Comparison of ENCODE assay signal across 8 mouse cellular contexts in genomic region chrX:7188311-7188807, GRCm38 (mm10).
DNase-seq lines count a peak whose midpoint lies in the region; ATAC-seq and TF ChIP-seq lines count a peak whose summit lies in the region.

No protein-coding gene starts in this region.

- ATAC-seq in cerebellum, adult (ENCODE audit: insufficient number of reproducible peaks, low FRiP score, low TSS enrichment) = peak; percentile 94
- peak; percentile 90 for ATAC-seq in forebrain, embryonic 13.5 days
- ATAC-seq in hindbrain, embryonic 11.5 days (ENCODE audit: low FRiP score) = peak; percentile 93
- ATAC-seq in lung, postnatal 0 days = peak; percentile 73

- peak overlapping the region; percentile 61 for H3K9ac ChIP-seq in forebrain, embryonic 13.5 days
- peak overlapping the region; percentile 49 for H3K9ac ChIP-seq in hindbrain, embryonic 11.5 days (ENCODE audit: low read depth, low read length)
- H3K9ac ChIP-seq in lung, postnatal 0 days (replicated peaks; ENCODE audit: low read depth) = no peak overlapping the region

- no peaks in the 10 kb centered on the region for H3K4me1 ChIP-seq in forebrain, embryonic 13.5 days
- no peaks in the 10 kb centered on the region for H3K4me1 ChIP-seq in hindbrain, embryonic 11.5 days (replicated peaks; ENCODE audit: control insufficient read depth, insufficient read depth, low read length)
- no peaks in the 10 kb centered on the region for H3K4me1 ChIP-seq in lung, postnatal 0 days (ENCODE audit: insufficient read depth, low read depth, low read length)

- no peaks in the 10 kb centered on the region for H3K9me3 ChIP-seq in forebrain, embryonic 13.5 days (replicated peaks)
- no peaks in the 10 kb centered on the region for H3K9me3 ChIP-seq in hindbrain, embryonic 11.5 days (ENCODE audit: control insufficient read depth, low read length)
- H3K9me3 ChIP-seq in lung, postnatal 0 days (ENCODE audit: low read length) = no peaks in the 10 kb centered on the region

- 12% methylated on average over 17 of the region's 17 CpGs for WGBS in forebrain, embryonic 13.5 days
- WGBS in hindbrain, embryonic 11.5 days = 16% methylated on average over 17 of the region's 17 CpGs
- 16% methylated on average over 17 of the region's 17 CpGs for WGBS in lung, postnatal 0 days

- TF ChIP-seq CTCF in lung, postnatal 0 days (IDR thresholded peaks at IDR 0.05) = no peak

- H3K36me3 ChIP-seq in forebrain, embryonic 13.5 days (ENCODE audit: poor library complexity, severe bottlenecking) = peaks cover 4% of the 10 kb centered on the region; the same call in 1 of the 2 replicates
- H3K36me3 ChIP-seq in hindbrain, embryonic 11.5 days (ENCODE audit: control insufficient read depth, insufficient read depth, low read length) = no peaks in the 10 kb centered on the region
- no peaks in the 10 kb centered on the region for H3K36me3 ChIP-seq in lung, postnatal 0 days (ENCODE audit: insufficient read depth, low read length)

- DNase-seq in MN1 (ENCODE audit: low spot score) = peak; percentile 76
- DNase-seq in hindbrain, embryonic 11.5 days (ENCODE audit: low spot score) = peak; percentile 66
- peak; percentile 16 to 37 for DNase-seq in layer of hippocampus, postnatal 14 days (ENCODE audit: low spot score in 2 of 2)
- DNase-seq in lung, postnatal 0 days (ENCODE audit: low spot score) = peak; percentile 45
- peak; percentile 11 for DNase-seq in right cerebral cortex, postnatal 14 days
- no peak for DNase-seq in thymus, adult 18-20 months

- H3K27me3 ChIP-seq in forebrain, embryonic 13.5 days = no peaks in the 10 kb centered on the region
- no peaks in the 10 kb centered on the region for H3K27me3 ChIP-seq in hindbrain, embryonic 11.5 days (ENCODE audit: control insufficient read depth, insufficient read depth, low read length)
- no peaks in the 10 kb centered on the region for H3K27me3 ChIP-seq in lung, postnatal 0 days (replicated peaks; ENCODE audit: insufficient read depth, low read length)

- no peak for TF ChIP-seq EP300 in lung, postnatal 0 days (IDR thresholded peaks at IDR 0.05)

- H3K4me3 ChIP-seq in forebrain, embryonic 13.5 days = peak overlapping the region; percentile 40
- peak overlapping the region; percentile 37 for H3K4me3 ChIP-seq in hindbrain, embryonic 11.5 days (ENCODE audit: low read depth, low read length)
- H3K4me3 ChIP-seq in lung, postnatal 0 days (ENCODE audit: low read depth, low read length) = peak overlapping the region; percentile 23; the same call in 1 of the 2 replicates

- H3K4me2 ChIP-seq in forebrain, embryonic 13.5 days = peak overlapping the region; percentile 59
- peak overlapping the region; percentile 40 for H3K4me2 ChIP-seq in hindbrain, embryonic 11.5 days (replicated peaks; ENCODE audit: low read depth, low read length)
- peak overlapping the region; percentile 55 for H3K4me2 ChIP-seq in lung, postnatal 0 days (replicated peaks; ENCODE audit: low read depth, low read length)

- peak overlapping the region; percentile 84 for H3K27ac ChIP-seq in forebrain, embryonic 13.5 days
- peak overlapping the region; percentile 65 for H3K27ac ChIP-seq in hindbrain, embryonic 11.5 days (ENCODE audit: low read depth, low read length)
- no peak overlapping the region for H3K27ac ChIP-seq in lung, postnatal 0 days (ENCODE audit: low read length)

Comparison
In these comparisons a context has a peak if more than half of its experiments do, and no peak if none do; other contexts are left out.
1. DNase-seq: peak in MN1 (single experiment), hindbrain, embryonic 11.5 days (single experiment), layer of hippocampus, postnatal 14 days (2 of 2), lung, postnatal 0 days (single experiment) and right cerebral cortex, postnatal 14 days (single experiment); none in thymus, adult 18-20 months (0 of 2).
2. Peak in every context shown above with its lines, with median percentiles within 50 percentile points of each other: ATAC-seq, H3K4me2 ChIP-seq and H3K4me3 ChIP-seq.